Mouse (Mus musculus) Muller cell, postnatal 12 days (primary cell): ENCODE measurements around the gene Mrps24.

Source experiments
- DNase-seq: peaks from one replicate; pipeline ENCODE4 v3.0.0-alpha.2; 2015; ENCODE audit errors: inconsistent ontology term

Gene Mrps24

DNA sequence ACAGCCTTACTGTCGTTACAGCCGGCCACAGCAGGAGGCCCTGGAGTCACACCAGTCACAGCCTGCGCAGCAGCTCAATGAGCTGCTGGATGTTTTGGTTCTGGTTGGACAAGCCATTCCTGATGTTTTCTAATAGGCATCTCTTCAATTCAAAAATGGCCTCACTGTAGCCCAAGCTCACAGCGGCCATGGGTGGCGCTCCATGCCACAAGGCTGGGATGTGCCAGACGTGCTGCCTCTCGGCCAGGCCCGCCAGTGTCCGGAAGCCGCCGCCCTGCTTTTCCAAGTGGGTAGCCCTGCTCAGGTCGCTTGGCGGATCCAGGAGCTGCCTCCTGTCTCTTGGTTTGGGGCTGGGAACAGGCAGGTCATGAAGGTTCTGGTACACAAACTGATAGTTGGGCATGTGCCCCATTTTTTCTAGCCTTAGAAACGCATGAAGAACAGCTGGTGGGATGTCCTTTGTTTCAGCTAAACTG lies at the start of gene Mrps24:
Gene Mrps24, minus strand, starts transcription at position 51 of the 476 bp plus-strand sequence.
- DNase-seq = no peak

DNA sequence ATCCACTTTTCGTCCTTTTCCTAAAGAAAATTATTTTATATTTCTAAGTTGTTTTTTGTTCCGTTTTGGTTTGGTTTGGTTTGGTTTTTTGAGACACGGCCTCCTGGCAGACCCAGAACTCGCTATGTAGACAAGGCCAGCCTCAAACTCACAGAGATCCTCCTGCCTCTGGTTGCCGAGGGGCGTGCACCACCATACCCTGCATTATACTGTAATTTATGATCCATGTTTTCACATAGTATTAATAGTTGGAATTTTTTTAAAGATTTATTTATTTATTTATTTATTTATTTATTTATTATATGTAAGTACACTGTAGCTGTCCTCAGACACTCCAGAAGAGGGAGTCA lies 47.1 kb upstream of the Mrps24 start:
- DNase-seq = no peak

DNA sequence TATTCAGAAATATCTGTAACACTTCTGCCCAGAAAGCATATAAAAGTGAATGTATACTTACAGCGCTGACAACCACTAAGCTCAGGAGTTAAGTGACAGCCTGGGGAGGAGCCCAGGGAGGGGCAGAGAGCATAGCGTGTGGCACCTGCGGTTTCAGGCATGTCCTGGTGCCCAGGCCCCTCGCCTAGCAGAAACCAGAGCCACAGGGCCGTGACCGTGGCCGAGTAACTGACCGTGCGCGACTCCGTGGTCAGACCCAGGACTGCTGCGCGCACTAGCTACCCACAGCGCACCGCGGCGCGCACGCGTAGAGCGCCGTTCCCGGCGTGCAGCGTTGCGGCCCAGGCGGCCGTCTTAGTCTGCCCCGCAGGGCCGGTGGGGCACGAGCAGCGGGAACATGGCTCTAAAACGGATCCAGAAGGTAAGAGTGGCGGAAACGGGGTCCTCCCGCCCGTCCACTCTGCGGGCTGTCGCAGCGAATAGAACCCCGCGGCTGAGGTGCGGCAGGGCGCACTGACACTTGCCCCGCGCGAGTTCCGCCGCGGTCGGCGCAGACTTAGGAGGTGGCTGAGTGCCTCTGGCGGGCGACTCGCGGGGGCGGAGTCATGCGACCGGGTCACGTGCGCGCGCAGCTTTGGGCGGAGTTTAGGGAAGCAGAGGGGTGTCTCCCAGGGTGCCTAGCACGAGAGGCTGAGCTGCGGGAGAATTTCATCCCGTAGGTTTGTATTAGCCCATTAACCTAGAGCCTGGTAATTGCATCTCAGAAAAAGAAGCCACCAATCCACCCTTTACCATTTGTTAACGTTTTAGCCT lies 46.5 kb upstream of the Mrps24 start, which contains the start of gene Urgcp:
Gene Urgcp, minus strand, starts transcription at position 557 of the 813 bp plus-strand sequence.
- DNase-seq = peak; percentile 98

DNA sequence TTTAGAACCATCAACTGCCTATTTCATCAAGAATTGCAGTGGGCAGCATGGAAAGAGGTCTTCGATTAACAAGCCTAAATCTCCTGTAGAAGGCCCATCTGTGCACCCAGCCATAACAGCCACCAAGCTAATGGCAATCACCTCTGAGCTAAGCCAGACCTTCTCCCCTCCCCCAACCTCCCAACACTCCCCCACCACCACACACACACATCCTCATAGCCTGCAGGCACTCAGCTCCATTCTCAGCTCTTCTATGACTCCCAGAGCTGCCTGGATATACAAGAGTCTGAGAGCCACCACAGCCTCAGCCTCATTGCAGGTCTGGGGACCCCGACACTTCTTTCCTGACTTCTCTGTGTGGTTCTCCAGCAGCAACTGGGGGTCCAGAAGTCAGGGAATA lies 38.3 kb upstream of the Mrps24 start:
- no peak for DNase-seq

DNA sequence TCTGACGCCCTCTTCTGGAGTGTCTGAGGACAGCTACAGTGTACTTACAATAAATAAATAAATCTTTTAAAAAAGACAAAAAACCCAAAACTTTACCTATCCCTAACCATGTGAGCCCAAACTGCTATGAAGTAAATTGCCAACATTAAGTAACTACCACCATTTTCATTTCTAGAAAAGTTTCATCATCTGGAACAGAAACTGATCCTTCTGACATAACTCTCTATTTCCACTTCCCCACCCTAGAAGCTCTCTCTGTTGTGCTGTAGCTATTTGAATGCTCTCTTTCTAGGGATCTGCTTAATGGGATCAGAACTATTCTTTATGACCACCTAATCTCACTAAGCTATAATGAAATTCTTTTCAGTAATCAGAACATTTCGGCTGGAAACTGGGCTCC lies 29.5 kb upstream of the Mrps24 start:
- DNase-seq = no peak

DNA sequence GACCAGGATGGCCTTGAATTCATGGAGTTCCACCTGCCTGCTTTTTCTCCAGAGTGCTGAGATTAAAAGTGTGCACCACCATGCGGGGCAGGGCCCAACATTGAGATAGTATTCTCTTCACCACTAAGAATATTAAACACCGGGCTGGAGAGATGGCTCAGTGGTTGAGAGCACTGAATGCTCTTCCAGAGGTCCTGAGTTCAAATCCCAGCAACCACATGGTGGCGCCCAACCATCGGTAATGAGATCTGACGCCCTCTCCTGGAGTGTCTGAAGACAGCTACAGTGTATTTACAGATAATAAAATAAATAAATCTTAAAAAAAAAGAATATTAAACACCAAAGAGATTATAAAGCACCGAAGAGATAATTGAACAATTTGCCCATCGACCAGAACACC lies 26.6 kb upstream of the Mrps24 start:
- DNase-seq = peak; percentile 12

DNA sequence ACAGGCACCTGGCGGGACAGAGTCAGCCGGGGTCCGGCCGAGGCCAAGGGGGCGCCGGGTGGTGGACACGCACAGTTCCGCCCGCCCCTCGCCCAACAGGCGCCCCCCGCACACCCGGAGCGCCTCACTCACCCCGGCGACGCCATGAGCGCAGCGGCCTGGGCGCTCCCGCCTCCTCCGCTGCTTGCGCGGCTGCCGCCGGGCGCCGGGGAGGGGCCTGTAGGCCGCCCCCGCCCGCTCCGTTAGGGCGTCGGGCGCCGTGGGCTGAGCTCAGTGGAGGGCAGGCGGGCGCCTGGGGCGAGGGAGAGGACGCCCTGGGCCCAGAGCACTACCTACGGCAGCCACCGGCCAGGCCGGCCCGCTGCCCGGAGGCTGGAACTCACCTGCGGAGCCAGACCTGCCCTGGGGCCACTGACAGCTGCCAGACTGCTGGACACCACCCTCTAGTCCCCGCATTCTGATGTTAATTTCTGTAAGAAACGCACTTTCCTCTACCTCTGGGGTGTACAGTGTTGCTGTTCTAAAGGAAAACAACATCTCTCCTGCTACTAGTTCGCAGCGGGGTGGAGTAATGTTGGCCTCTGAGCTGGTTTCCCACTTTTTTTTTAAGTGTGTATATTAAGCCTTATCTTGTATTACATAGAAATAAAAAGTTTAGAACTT lies 25.6 kb upstream of the Mrps24 start:
- peak; percentile 86 for DNase-seq

DNA sequence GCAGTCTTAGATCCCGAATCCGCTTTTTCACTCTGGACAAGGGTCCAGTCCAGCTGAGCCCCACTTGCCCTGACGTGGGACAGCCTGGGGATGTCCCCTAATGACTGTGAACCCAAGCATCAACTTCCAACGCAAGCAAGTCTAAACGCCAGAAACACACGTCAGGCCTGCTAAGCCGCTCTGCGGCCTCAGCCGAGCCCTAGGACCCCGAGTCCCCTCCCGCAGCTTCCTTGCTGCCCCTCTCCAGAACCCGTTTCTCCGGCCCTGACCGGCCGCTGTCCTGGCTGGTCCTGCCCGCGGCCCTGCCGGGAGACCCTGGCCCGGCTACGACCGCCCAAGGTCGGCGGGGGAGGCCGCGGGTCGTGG lies 25.1 kb upstream of the Mrps24 start:
- DNase-seq = peak; percentile 53

DNA sequence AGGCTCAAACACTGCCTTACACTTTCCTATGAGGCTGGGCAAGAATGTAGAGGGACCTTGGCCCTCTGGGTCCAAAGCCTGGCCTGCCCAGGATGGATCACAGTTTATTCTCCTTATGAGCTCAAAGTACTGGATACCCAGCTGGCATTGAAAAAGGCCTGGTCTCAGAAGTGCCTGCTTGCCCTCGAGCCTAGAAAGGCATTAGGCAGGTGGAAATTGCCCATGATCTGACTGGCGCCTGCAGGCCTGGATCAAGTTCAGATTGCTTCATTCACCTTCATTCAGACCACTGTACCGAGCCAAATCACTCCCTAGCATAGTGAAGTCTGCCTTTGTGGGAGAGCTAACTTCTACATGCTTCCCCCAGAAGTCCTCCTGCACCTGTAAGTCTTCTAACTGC lies 24.4 kb upstream of the Mrps24 start:
- DNase-seq = peak; percentile 10

DNA sequence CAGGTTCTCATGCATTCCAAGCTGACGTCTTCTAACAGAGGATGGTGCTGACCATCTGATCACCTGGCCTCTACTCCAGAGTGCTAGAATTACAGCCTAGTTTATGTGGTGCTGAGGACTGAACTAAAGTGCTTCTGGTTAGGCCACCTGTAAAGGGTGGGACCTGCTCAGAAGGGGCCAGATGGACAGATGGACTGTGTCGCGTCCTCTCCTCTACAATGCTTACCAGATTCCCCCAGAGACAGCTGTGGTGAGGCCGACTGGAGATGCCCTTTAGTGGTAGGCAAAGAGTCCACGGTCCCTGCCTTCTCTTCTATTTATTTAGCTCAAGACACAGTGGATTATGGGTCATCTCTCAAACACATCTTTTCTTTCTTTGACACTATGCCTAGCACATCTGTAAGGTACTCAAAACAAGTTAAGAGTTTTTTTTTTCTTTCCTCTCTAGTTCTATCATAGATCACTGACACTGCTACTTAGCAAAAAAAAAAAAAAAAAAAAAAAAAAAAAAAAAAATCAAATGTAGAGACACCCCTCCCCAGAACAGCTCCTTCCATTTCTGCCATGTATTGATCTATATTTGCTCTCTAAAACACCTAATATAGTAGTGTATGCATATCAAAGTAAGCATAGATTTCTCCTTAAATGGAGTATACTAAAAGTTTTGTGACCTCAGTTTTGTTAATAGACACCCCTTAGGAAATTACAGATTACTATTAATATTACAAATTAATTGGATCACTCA lies 23.6 kb upstream of the Mrps24 start:
- DNase-seq = no peak

DNA sequence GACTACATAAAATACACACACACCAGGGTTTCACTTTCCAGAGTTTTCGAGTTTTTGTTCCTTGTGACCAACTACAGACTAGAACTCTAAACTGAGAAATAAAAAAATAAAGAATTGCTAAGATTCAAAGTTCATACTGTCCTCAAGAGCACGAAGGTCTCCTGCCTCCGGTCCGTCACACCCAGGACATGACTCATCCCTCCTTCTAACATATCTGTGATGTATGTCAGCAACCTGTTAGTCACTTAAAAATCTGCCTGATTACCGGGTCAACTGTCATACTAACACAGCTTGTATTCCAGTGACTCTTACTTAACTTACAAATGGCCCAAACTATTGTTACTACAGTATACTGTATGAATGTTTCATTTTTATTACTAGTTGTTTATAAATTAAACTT lies 21.7 kb upstream of the Mrps24 start:
- peak; percentile 46 for DNase-seq

DNA sequence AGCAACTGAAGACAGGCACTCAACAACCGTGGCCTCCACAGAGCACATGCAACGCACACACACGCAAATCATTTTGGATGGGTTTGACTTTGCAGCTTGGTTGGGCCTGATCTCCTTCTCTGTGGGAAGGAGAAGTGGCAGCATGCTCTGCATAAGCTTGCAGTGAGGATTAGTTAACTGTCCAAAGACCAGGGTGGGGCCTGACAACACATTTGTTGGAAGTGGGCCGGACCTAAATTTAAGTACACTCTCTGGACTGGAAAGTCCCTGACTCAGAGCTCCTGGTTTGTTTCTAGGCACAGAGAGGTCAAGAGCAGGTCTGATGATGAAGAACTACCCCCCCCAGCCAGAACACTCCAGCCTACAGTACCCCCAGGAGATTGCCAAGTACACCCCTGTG lies 18.8 kb upstream of the Mrps24 start:
- no peak for DNase-seq

DNA sequence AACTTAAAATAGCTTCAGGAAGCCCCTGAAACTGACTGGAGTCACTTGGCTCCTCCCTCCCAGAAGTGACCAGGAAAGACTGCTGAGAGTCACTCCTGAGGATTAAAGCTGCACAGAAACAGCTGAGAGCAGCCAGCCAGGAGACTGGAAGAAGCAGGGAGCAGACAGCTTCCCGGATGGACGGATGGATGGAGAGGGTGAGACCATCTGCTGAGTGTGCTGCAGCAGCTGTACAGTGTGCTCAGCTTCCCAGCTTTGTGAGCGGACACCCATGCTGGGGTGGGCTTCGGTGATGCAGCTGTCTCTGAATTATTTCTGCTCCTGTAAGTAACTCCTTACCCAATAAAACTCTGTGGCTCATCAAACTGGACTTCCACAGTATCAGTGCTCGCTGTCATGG lies 16.9 kb upstream of the Mrps24 start:
- DNase-seq = no peak

DNA sequence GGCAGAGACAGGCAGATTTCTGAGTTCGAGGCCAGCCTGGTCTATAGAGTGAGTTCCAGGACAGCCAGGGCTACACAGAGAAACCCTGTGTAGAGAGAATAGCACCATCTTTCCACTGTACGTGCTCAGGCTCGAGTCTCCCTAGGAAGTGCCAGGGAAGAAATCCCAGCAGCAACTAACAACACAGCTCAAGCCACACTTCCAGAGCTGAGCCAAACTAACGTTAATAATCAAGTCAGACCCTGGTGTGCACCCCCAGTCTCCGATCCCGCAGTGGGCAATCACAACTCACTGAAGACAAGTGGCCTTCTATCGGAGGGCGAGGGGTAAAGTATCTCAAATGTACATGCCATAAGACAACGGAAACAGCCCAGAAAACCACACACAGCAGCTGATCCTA lies 14.1 kb upstream of the Mrps24 start:
- DNase-seq = no peak

DNA sequence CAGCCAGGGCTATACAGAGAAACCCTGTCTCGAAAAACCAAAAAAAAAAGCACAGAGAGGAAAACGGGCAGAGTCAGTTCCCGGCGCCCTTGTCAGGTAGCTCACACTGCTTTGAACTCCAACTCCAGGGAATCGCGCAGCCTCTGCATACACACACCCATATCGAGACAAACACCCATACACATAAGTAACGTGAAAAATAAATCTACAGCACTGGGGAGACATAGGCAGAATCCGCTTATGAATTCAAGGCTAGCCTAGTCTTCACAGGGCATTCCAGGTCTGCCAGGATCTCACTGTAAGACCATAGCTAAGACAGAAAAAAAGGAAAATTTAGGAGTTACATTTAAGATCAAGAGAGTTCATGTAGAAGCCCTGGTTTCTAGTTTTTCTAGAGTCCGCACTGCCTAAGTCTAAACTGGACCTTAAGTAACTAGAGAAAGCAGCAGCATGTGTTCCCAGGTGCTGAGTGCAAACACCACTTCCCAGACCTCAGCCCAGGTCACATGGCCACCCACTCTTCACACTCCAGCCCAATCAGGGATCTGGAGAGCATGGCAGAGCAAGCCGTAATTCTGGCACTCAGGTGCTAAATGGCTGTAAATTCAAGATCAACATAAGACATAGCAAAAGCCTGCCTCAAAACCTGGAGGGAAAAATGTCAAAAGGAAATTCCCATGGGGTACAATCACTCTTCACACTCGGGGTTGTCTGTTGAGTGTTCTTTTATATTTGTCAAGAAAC lies 3.3 kb upstream of the Mrps24 start:
- no peak for DNase-seq

DNA sequence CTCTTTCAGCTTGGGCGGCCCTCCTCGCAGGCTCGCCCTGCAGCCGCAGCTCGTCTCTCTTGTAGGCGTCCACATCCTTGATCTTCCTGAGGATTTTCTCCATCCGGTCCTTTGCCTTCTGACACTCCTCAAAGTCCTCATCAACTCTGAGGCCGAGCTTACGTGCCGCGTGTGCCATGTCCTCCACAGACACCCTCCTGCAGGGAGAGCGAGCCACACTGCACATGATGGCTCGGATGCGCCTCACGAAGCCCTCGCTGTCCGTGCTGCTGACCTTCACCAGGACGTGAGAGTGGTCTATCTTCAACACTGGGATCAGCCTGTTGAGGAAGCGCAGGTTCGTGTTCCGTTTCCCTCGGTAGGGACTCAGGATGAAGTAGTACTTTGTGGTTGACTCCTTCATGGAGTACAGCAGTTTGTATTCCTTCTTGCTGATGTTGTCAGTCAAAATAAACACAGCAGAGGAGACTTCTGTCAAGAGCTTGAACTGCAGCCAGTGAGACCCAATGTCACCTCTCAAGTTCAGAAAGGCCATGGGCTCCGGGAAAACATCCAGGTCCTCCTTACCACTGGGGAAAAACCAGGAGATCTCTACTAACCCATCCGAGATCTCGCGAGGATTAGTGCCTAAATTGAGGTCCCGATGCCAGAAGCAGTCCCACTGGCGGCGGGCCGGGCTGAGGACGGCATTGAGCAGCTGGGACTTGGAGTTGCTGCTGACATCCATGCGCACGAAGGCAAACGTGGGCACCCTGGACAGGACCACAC lies 1.6 kb upstream of the Mrps24 start:
- no peak for DNase-seq

DNA sequence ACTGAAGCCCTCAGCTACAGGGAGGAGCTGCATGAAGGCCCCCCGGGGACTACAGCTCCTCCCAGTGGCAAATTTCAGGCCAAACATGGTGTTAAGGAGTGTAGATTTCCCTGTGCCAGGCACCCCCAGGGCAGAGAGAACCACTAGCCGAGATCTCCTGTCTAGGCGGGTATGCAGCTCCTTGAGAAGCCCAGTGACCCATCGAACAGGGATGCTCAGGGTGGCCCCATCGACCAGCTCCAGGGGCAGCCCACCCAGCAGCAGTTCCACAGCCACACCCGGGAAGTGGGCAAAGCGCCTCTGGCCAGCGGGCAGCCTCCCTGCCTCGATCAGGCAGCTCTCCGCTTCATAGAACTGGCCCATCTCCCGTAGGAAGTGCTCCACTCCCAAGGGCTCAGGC lies 766 bp upstream of the Mrps24 start:
- DNase-seq = no peak

DNA sequence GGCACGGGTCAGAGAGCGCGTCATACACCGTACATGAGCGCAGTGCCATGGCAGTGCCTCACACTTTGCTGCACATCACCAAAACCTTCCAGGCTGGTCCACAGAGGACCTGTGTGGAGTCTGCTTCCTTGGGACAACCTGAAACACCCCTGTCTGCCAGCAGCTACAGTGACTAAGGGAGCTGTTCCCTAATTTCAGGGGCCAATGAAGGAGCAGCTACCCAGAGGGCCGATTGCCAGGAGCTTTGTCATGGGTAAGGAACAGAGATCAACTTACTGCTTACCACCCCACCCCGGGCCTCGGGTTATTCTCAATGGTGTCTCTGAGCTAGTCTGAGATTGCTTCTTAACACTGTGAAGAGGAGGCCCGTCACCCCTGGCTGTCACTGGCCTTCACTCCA lies 301 bp downstream of the Mrps24 start:
- DNase-seq = no peak

DNA sequence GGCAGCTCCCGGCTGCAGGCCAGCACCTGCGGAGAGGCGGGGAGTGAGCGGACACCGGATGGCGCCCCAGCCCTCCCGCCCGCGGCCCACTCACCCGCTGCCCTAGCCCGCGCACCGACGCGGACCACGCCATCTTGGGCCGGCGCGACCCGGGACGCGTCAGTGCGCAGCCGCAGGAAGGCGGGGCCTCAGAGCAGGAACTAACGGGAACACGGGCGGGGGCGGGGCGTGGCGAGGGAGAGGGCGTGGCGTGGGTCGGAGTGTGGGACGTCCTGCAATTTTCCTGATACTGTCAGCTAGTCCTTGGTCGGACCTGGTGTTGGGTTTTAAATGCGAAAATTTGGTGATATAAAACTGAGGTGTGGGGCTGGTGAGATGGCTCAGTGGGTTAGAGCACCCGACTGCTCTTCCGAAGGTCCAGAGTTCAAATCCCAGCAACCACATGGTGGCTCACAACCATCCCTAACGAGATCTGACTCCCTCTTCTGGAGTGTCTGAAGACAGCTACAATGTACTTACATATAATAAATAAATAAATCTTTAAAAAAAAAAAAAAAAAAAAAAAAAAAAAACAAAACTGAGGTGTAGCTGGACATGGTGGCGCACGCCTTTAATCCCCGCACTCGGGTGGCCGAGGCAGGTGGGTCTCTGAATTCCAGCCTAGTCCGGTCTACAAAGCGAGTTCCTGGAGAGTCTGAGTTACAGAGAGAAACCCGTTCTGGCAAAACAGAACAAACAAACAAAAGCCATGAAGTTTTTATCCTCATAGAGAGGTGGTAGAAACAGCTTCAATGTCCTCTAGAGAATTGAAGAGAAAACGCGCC lies 7.7 kb downstream of the Mrps24 start:
- DNase-seq = peak; percentile 97

DNA sequence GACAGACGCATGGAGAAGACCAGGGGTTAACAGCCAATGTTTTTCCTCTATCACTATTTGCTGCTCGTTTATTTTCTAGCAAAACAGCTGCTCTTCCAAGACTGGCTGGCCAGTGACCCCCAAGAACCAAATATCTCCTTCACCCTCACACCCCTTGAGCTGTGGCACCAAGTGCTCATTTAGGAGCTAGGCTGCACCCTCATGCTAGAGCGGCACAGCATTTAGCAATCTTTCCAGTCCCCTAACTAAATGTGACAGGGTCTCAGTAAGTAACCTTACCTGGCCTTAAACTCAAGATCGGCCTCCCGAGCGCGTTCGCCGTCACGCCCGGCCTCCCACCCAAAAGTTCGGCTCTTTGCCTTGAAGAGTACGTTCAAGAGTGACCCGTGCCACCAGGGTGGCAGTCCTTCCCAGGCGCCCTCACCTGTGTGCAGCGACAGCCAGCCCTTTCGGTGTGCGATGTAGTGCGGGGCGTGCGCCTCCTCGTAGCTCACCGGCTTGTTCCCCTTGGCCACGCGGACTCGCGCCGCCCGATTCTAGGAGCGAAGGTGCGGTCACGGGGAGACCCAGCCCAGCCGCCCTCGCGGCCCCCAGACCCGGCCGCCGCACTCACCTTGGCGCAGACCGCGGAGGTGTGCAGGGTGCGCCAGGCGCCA lies 8.5 kb downstream of the Mrps24 start:
- no peak for DNase-seq
